Mouse (Mus musculus) forebrain, embryonic 12.5 days (tissue): ENCODE measurements around the gene Mfsd4b5. TPM values are rescaled to one million over a fixed set of nuclear protein-coding genes. Genes with fewer than 3 reads are reported as not detected.
"Not testable (repeated sequence)": the region's sequence is repeated elsewhere in the genome, so short reads cannot be mapped to it uniquely, and the experiment has no call there.

ENCODE experiments used
- ATAC-seq: fragments of 200-750 bp; cut with Nextera tagmentation; 2 replicates; pipeline ENCODE4 v1.8.0; 2017; ENCODE audit warnings: moderate TSS enrichment; ENCODE audit not compliant: low FRiP score
- H3K27ac ChIP-seq: fragments of 300-500 bp; sonication (generic); 2 replicates; pipeline ENCODE4 v1.5.1; 2016; ENCODE audit warnings: mild to moderate bottlenecking
- H3K27me3 ChIP-seq: fragments of 300-500 bp; sonication (generic); 2 replicates; pipeline ENCODE4 v1.6.1; 2016; ENCODE audit warnings: mild to moderate bottlenecking
- H3K36me3 ChIP-seq: fragments of 300-500 bp; sonication (generic); replicated peaks from 2 replicates; pipeline ENCODE4 v1.6.1; 2016; ENCODE audit warnings: mild to moderate bottlenecking
- H3K4me1 ChIP-seq: fragments of 300-500 bp; sonication (generic); 2 replicates; pipeline ENCODE4 v1.6.1; 2016
- H3K4me2 ChIP-seq: fragments of 300-500 bp; sonication (generic); 2 replicates; pipeline ENCODE4 v1.6.1; 2016; ENCODE audit warnings: mild to moderate bottlenecking, moderate library complexity
- H3K4me3 ChIP-seq: fragments of 300-500 bp; sonication (generic); replicated peaks from 2 replicates; pipeline ENCODE4 v1.5.1; 2016; ENCODE audit warnings: mild to moderate bottlenecking
- H3K9ac ChIP-seq: fragments of 300-500 bp; sonication (generic); 2 replicates; pipeline ENCODE4 v1.6.1; 2016; ENCODE audit warnings: mild to moderate bottlenecking
- H3K9me3 ChIP-seq: fragments of 300-500 bp; sonication (generic); 2 replicates; pipeline ENCODE4 v1.6.1; 2016
- WGBS: fragments of 180-500 bp; shearing (Covaris S2); methylation state at CpG from one replicate; pipeline ENCODE4 v1.1.7; 2016; 5-methylcytosine and 5-hydroxymethylcytosine counted together
- polyA plus RNA-seq: library from polyadenylated mRNA; unstranded; fragments of >200 nt; fragmentation: Nextera tagmentation; extraction: Ambion mirVana; gene quantifications from 2 replicates; pipeline ENCODE4 v1.2.1, GENCODE M21; 2016

Mfsd4b5 gene
- polyA plus RNA-seq, 1 experiment from 2014 or later = not detected

DNA sequence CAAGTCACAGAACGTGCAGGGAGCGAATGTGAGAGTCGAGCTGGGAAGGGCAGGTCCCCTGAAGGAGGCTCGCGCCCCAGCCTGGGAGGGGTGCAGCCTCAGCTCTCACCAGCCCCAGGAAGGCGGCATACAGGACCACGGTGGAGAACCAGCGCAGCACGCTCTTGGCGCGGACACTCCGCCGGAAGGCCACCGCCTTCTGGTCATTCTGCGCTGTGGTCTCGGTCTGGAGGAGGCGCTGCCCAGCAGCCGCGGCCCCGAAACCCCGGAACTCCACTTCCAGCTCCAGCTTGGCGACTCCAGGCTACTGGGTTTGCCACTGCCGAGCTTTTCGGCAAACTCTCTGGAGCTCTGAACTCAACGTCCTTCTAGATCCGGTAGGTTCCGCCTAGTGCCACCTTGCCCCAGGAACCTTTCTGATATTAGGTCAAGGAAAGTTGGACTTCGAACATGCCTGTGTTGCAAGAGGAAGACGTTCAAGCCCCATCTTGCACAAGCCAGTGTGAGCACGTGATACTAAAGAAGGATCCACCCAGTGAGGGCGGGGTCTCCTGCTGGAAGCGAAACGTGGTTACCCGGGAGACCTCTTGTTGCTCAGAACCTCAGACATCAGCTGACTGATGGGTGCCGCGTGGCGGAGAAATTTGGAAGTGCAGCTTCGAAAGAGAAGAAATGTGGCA is 26.5 kb downstream of the Mfsd4b5 start, which contains the start of gene Mfsd4b3:
Mfsd4b3 (minus strand) TSS at position 393 of the 680 bp plus-strand sequence.
- H3K36me3 ChIP-seq = no peaks in the 10 kb centered on the region
- peaks cover 10% of the 10 kb centered on the region for H3K27me3 ChIP-seq
- H3K4me2 ChIP-seq = peak within 1 kb of the TSS; percentile 96
- ATAC-seq = peak; percentile 99
- WGBS = under 1% methylated on average over 38 of the region's 38 CpGs
- H3K9ac ChIP-seq = peak within 1 kb of the TSS; percentile 65
- peaks cover 11% of the 10 kb centered on the region; the same call in 1 of the 2 replicates for H3K4me1 ChIP-seq
- H3K27ac ChIP-seq = no peak within 1 kb of the TSS
- peak within 1 kb of the TSS; percentile 54 for H3K4me3 ChIP-seq
- no peaks in the 10 kb centered on the region for H3K9me3 ChIP-seq

DNA sequence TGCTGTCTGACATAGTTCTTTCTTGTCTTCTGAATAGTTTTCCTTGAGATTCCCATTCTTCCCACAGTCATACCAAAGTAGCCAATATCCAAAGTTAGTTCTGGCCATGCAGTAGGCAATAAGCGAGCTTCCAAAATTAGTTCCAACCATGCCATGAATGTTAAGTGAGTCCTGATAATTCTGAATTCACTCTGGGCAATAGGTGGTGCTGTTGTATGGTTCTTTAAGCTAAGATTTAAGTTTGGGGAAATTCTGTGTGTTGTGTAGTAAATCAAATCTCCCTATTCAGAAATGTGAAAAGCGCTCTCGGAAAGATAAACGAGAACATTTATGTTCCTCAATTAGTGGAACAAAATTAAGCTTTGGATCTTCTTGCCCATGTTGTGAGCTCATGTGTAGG is 28.2 kb downstream of the Mfsd4b5 start:
- no peak overlapping the region for H3K4me2 ChIP-seq
- no peaks in the 10 kb centered on the region for H3K36me3 ChIP-seq
- no peak overlapping the region for H3K9ac ChIP-seq
- H3K9me3 ChIP-seq = no peaks in the 10 kb centered on the region
- 73% methylated on average over 4 of the region's 4 CpGs for WGBS
- H3K27ac ChIP-seq = no peak overlapping the region
- no peak for ATAC-seq
- H3K27me3 ChIP-seq = peaks cover 10% of the 10 kb centered on the region
- no peak overlapping the region for H3K4me3 ChIP-seq
- peaks cover 11% of the 10 kb centered on the region; the same call in 1 of the 2 replicates for H3K4me1 ChIP-seq

DNA sequence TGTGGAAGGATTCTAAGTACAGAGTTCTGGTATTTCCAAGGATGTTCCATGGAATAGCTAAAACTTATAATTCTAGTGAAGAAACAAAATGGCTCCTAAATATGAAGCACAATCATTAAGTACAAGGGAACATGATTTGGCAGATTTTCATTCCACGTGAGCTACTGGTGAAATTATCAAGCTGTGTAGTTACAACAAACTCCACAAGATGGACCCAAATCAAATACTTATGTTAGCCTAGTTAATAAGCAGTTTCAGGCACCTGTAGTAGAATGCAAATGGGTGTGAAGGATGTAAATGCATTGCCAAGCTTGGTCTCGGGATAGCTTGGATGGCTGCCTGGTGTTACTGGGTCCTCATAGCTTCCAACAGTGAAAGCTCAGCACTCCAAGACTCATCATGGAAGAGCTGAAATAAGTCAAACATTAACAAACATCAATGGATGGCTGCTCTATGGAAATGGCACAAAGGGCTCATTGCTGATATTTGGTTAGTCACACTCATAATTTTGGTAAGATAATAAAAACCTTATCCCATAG is 30.0 kb downstream of the Mfsd4b5 start:
- WGBS = 75% methylated on average over 2 of the region's 2 CpGs
- Histone ChIP-seq H3K4me2 (no peak overlapping the region), H3K4me1 (peaks cover 11% of the 10 kb centered on the region; the same call in 1 of the 2 replicates), H3K9ac (no peak overlapping the region), H3K36me3 (no peaks in the 10 kb centered on the region), H3K4me3 (no peak overlapping the region), H3K27ac (no peak overlapping the region), H3K27me3 (peaks cover 10% of the 10 kb centered on the region), H3K9me3 (no peaks in the 10 kb centered on the region)
- no peak for ATAC-seq

DNA sequence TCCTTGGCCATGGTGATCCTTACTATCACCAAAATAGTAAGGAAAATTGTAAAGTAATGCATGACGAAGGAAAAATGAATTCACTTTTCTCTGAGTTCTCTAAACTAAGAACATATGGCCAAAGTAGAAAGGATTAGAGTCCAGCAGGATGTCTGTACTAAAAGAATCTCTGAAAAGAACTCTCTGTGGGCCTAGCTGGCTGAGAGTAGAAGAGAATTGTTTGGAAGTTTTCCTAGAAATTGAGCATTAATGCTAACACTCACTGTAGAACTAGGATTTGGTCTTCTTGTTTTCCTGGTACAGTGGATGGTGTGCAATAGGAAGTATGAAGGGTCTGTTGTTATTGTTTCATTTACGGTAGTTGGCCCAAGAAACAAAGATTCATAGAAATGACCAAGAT is 31.3 kb downstream of the Mfsd4b5 start:
- H3K36me3 ChIP-seq = no peaks in the 10 kb centered on the region
- no peak for ATAC-seq
- no peaks in the 10 kb centered on the region for H3K9me3 ChIP-seq
- H3K27ac ChIP-seq = no peak overlapping the region
- H3K9ac ChIP-seq = no peak overlapping the region
- H3K4me2 ChIP-seq = no peak overlapping the region
- peaks cover 10% of the 10 kb centered on the region for H3K27me3 ChIP-seq
- WGBS = 83% methylated on average over 2 of the region's 2 CpGs
- no peak overlapping the region for H3K4me3 ChIP-seq
- peaks cover 7% of the 10 kb centered on the region; the same call in 1 of the 2 replicates for H3K4me1 ChIP-seq

DNA sequence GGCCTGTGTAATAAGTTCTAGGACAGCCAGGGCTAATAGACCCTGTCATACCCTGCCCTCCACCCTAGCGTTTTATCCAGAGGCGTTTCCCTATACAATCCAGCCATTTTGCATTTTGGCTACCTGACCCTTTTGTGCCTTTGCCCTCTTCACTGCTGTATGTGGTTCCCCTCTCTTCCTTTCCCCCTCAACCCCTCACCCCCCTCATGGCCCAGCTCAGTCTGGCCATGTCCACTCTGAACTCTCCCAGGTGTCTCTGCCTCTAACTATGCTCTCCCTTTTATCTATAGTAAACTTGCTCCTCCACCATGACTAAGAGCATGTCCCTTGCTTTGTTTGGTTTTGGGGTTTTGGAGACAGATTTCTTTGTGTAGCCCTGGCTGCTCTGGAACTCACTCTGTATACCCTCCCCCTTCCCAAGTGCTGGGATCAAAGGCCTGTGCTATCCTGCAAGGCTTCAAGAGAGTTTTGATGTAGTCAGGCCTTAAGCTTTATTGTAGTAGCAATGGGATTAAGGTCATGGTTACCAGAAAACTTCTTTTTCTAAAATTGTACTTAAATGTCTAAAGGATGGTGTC is 37.0 kb downstream of the Mfsd4b5 start:
- Histone ChIP-seq H3K4me3 (no peak overlapping the region), H3K4me2 (no peak overlapping the region), H3K4me1 (no peaks in the 10 kb centered on the region), H3K27ac (no peak overlapping the region), H3K27me3 (no peaks in the 10 kb centered on the region), H3K9ac (no peak overlapping the region), H3K36me3 (no peaks in the 10 kb centered on the region), H3K9me3 (no peaks in the 10 kb centered on the region)
- WGBS = 91% methylated on average over 2 of the region's 2 CpGs
- ATAC-seq = no peak

DNA sequence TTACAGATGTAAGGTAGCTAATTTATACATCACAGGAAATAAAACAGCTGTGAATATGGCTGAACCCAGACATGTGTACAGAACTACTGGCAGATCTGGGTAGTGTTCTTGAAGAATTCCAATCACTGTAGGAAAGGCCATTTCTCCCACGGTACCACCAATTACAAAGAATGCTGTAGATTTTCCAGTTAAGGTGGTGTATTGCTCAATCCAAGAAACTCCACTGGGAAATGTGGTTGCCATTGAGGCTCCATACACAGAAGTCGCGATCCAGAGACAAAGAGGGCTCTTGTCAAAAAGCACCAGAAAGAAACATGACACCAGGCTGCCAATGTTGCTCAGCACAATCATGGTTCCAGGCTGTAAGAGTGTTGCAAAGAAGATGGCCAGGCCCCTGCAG is 39.3 kb downstream of the Mfsd4b5 start:
- H3K27ac ChIP-seq, H3K27me3 ChIP-seq, H3K9me3 ChIP-seq, H3K4me3 ChIP-seq, H3K4me2 ChIP-seq, H3K4me1 ChIP-seq, H3K9ac ChIP-seq, H3K36me3 ChIP-seq, ATAC-seq: not testable (repeated sequence)
- 86% methylated on average over 3 of the region's 3 CpGs for WGBS

DNA sequence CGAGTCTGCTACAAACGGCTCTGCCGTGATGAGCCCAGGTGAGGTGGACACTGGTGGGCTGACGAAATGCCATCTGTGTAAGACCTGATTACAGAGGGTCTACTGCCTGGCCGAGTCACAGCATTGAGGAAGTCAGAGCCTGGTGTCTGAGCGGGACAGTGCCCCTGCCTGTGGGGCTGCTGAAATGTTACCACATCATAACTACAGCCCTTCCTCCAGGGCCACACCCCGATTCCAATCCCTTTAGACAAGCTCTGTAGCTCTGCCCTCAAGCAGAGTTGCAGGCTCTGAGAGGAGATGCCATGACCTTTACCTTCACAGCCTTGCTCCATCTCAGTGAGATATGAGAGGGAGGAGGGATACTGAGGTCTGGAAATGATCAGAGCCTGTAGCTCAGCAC is 49.9 kb downstream of the Mfsd4b5 start:
- H3K27me3 ChIP-seq = no peaks in the 10 kb centered on the region
- H3K4me2 ChIP-seq = no peak overlapping the region
- no peak overlapping the region for H3K4me3 ChIP-seq
- H3K4me1 ChIP-seq = no peaks in the 10 kb centered on the region
- WGBS = 85% methylated on average over 7 of the region's 7 CpGs
- H3K27ac ChIP-seq = no peak overlapping the region
- H3K9me3 ChIP-seq = no peaks in the 10 kb centered on the region
- no peaks in the 10 kb centered on the region for H3K36me3 ChIP-seq
- no peak for ATAC-seq
- no peak overlapping the region for H3K9ac ChIP-seq

DNA sequence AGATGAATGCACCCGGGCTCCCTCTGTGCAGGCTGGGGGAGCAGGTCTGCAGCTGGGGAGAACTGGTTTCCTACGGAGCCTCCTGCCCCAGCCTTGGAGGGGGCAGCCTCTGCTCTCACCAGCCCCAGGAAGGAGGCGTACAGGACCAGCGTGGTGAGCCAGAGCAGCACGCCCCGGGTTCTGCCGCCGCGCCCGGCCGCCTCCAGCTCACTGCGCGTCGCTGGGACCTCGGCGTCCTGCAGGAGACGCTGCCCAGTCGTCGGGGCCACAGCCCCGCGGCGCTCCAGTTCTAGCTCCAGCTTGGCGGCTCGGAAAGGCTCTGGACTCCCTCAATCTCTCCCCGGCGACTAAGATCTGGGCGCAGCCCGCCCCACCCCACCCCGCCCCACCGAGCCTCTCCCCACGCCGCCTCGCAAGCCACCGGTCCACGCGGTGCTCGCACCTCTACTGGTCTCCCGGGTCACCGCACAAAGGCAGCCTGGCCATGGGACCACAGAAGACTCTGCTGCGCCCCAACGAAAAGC is 59.8 kb downstream of the Mfsd4b5 start, which contains the start of gene Mfsd4b2:
Mfsd4b2 (minus strand) TSS at position 308 of the 524 bp plus-strand sequence.
- peak within 1 kb of the TSS; percentile 46 for H3K4me3 ChIP-seq
- 2% methylated on average over 31 of the region's 41 CpGs for WGBS
- H3K4me2 ChIP-seq = peak within 1 kb of the TSS; percentile 86
- H3K27me3 ChIP-seq = peaks cover 26% of the 10 kb centered on the region
- ATAC-seq = 0 out of 2 replicates have a peak, but pooled peaks have one; percentile 61
- H3K9me3 ChIP-seq = no peaks in the 10 kb centered on the region
- peak within 1 kb of the TSS; percentile 58 for H3K9ac ChIP-seq
- no peak within 1 kb of the TSS for H3K27ac ChIP-seq
- no peaks in the 10 kb centered on the region for H3K36me3 ChIP-seq
- H3K4me1 ChIP-seq = peaks cover 8% of the 10 kb centered on the region

DNA sequence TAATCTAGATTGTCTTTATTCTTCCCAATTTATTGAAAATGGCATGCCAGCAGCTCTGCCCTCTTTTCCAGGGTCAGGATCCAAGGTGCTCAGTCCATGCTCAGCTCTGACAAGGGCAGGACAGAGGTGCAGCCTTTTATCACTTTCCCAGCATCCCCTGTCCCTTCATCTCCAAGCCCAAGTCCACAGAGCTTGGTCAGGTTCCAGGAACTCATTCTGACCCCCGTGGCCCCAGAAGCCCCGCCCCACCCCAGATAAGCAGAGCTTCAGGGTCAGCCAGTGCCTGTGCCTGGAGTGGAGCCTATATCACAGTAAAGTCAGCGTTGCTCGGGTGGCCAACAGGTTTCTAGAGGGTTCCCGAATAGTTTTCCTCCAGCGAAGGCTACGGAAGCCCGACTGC is 61.9 kb downstream of the Mfsd4b5 start:
- not testable (repeated sequence) for H3K27ac ChIP-seq, H3K36me3 ChIP-seq, H3K9me3 ChIP-seq, H3K4me1 ChIP-seq, H3K4me3 ChIP-seq, H3K4me2 ChIP-seq, ATAC-seq, H3K9ac ChIP-seq
- H3K27me3 ChIP-seq = peaks cover 26% of the 10 kb centered on the region
- WGBS = 82% methylated on average over 8 of the region's 8 CpGs

DNA sequence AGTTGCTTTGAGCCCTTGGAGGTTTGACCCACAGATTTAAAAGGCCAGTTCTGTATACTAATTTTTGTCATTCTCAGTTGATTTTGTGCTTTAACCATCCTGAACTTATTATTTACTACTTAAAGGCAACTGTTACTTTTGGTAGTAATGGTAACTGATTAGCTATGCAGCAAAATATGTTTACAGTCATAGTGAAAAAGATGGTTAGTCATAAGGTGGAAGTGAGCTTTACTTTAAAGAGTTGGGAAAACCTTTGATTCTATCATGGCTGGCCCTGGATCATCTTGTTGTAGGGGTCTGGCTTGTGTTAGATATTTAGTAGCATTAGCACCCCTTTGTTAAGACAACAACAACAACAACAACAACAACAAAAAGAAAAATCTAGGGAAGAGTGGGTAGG is 73.8 kb downstream of the Mfsd4b5 start:
- Histone ChIP-seq H3K4me2 (no peak overlapping the region), H3K27me3 (no peaks in the 10 kb centered on the region), H3K4me3 (no peak overlapping the region), H3K9me3 (no peaks in the 10 kb centered on the region), H3K36me3 (no peaks in the 10 kb centered on the region), H3K4me1 (no peaks in the 10 kb centered on the region), H3K9ac (no peak overlapping the region), H3K27ac (no peak overlapping the region)
- no peak for ATAC-seq

DNA sequence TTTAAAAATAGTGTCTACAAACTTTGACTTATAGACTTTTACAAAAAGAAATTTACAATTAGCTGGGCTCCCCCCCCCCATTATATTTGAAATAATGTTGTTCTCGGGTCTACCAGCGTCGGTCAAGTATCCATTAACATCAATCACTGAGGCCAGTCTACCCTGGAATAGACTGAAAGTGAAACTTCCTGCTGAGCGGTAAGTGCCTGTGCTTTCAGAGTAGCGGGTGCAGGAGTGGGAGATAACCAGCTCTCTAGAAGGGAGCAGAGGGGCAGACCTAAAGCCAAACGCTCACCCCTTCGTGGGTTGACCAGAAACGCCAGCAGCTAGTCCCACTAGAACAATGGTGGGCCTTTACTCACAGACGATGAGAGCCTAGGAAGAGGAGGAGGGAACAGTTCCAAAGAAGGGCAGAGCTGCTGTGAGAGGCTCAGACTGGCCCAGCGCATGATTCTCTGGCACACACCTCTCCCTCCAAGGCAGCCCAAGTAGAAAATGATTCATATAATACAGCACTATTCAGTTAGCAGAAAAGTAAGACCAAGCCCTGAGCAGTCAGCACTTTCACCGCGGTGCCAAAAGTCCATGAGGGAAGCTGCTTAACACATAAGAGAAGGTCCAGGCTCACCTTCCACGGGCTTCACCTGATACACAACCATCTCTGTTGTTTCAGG is 77.5 kb downstream of the Mfsd4b5 start:
- H3K4me1 ChIP-seq = no peaks in the 10 kb centered on the region
- no peak overlapping the region for H3K4me3 ChIP-seq
- ATAC-seq = no peak
- H3K27ac ChIP-seq = no peak overlapping the region
- H3K4me2 ChIP-seq = no peak overlapping the region
- no peaks in the 10 kb centered on the region for H3K36me3 ChIP-seq
- H3K9me3 ChIP-seq = no peaks in the 10 kb centered on the region
- no peaks in the 10 kb centered on the region for H3K27me3 ChIP-seq
- no peak overlapping the region for H3K9ac ChIP-seq
- 73% methylated on average over 13 of the region's 13 CpGs for WGBS
